Mouse (Mus musculus): ENCODE data around the gene Parp11.
"Not testable (repeated sequence)": the region's sequence is repeated elsewhere in the genome, so short reads cannot be mapped to it uniquely, and the experiment has no call there.

The Parp11 gene

DNA sequence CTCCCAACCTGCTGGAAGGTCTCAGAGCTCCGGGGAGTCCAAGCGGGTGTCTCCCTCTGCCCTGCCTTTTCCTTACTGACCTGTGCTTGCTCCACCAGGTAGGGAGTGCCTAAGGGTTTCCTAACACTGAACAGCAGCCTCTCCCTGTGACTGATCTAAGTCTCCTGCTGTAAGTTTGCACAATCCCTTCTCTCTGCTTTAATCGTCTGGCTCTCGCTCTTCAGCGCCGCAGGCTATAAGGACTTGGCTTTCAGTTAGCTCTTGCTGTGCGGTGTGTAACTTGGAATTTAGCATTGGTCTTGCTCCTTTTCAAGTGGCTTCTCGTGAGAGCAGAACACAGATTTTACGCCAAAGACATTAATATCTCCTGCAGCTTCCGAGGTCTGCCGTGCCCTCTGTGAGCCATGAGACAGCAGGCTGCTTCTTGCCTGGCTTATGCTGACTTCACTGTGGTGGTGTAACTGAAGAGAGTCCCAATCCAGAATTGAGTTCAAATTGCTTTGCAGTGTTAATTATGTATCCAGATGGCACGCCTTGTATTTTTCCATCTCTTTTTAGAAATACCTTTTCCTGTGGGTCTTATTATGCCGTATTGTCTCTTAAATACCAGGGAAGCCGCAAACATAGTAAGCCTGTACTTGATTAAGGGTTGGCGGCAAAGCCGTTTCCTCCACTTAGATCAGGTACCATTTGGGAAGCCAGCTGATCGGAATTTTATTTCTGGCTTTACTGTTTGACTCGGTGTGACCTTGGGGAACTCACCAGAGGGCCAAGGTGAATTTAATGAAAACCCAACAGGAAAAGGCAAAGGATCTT lies 50.4 kb downstream of the Parp11 start:
- DNase-seq (ENCODE audit: low spot score), result no peak

GRCm38 (mm10) chr6:127500119-127500518 lies 53.5 kb downstream of the Parp11 start:
- no peak for DNase-seq (ENCODE audit: low spot score)

- DNase-seq (ENCODE audit: low spot score), result no peak
These were observed 54.2 kb downstream of the Parp11 start for GRCm38 (mm10) chr6:127500806-127501205.

- DNase-seq (ENCODE audit: low spot score), result no peak
These were observed 55.9 kb downstream of the Parp11 start for GRCm38 (mm10) chr6:127502530-127502929.

DNA sequence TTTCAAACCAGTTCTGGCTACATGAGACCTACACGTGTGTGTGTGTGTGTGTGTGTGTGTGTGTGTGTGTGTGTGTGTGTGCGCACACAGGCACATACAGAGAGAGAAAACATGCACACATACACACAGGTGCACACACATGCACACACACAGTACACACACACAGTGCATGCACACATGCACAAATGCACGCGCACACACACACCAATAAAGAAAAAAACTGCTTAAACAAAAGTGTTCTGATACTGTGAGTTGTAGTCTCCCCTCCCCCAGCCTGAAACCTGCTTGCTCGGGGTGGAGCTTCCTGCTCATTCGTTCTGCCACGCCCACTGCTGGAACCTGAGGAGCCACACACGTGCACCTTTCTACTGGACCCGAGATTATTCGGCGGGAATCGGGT lies 67.1 kb downstream of the Parp11 start:
- not testable (repeated sequence) for DNase-seq (ENCODE audit: low spot score)

GRCm38 (mm10) chr6:127521176-127521575 lies 74.5 kb downstream of the Parp11 start:
- DNase-seq (ENCODE audit: low spot score), result no peak

DNA sequence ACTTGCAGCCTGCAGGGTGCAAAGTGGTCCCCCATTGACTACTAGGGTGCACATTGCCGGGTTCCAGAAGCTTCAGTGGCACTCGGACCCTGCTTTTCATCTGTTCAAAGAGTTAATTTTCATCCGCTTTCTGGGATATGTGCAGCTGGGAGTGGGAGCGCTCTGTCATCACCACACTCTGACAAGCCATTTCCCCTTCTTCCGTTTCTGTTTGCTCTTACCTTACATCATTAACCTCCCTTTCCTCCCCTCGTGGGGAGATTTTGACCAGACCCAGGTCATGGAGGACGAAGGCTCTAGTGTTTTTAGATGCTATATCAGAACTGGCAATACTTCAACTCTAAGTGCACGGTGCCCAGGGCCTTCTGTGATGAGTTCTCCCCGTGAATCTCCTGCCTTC lies 75.7 kb downstream of the Parp11 start:
- DNase-seq (ENCODE audit: low spot score), result no peak

GRCm38 (mm10) chr6:127524442-127524841 lies 77.8 kb downstream of the Parp11 start:
- DNase-seq (ENCODE audit: low spot score), result peak; percentile 20

- no peak for DNase-seq (ENCODE audit: low spot score)
These were observed 82.0 kb downstream of the Parp11 start for GRCm38 (mm10) chr6:127528625-127529024.

- peak; percentile 30 for DNase-seq (ENCODE audit: low spot score)
These were observed 82.8 kb downstream of the Parp11 start for GRCm38 (mm10) chr6:127529451-127529850.

DNA sequence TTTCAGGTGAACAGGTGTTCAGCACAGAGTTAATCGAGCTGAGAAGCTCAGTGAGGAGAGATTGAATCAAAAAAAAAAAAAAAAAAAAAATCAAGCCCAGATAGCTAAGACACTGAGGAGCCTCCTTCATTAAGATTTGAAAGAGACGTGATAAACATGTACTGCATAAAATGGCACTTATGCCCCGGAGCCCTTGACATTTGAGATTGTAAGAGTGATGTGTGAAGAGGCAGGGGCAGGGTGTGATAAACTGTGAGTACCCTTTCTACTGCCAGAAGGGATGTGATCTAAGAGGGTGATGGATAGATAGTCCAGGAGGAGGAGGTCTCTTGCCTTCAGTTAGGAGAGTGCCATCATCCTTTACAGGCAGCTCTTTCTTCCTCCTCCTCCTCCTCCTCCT lies 83.6 kb downstream of the Parp11 start:
- no peak for DNase-seq (ENCODE audit: low spot score)

- DNase-seq (ENCODE audit: low spot score), result no peak
These were observed 85.0 kb downstream of the Parp11 start for GRCm38 (mm10) chr6:127531412-127532205.

- DNase-seq (ENCODE audit: low spot score), result no peak
These were observed 85.7 kb downstream of the Parp11 start for GRCm38 (mm10) chr6:127532304-127532703.

DNA sequence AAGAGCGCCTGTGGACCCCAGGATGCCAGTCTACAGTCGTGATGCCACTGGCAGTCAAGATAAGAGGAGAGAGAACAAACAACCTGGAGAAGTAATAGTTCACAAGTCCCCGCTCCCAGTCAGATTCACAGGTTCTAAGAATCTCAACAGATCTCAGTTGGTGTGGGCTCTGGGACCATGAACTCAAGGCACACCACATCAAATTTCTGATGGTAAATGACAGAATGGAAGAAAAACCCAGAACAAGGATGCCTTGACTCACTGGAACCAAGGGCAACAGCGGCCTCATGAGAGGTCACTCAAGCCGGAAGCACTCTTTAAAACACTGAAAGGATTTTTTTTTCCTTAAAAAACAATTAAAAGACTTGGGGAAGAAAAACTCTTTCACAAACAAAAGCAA lies 87.1 kb downstream of the Parp11 start:
- DNase-seq (ENCODE audit: low spot score), result no peak

DNA sequence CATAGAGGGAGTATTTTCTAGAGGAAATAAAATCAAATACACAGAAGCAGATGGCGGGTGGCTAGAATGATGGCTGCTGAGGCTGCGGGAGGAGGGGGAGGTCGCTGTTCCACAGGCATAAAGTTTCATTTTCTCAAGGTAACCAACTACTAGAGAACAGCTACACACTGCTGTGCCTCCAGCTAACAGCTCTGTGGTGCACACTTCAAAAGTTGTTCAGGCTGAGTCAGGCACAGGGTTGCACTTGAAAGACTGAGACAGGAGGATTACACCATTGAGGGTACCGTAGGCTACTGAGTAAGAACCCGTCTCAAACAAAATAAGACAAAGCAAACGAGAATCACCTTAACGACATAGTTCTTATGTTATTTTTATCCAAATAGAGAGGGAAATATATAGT lies 90.4 kb downstream of the Parp11 start:
- DNase-seq (ENCODE audit: low spot score), result no peak

DNA sequence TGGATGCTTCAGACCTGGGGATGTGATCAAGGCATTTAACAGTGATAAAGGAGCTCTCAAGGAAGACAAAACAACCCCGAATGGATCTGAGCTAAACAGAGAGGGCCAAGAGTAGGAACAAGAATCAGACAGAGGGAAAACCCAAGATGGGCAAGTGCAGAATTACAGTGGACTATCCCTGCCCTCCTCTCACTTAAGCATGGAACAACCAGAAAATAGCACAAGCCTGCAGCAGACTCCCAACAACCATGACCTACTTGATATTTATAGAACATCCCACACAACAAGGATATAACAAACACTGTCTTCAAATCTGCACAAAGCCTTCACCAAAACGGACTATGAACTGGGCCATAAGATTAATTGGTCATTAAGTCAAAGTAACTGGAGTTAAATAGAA lies 91.5 kb downstream of the Parp11 start:
- no peak for DNase-seq (ENCODE audit: low spot score)

- no peak for DNase-seq (ENCODE audit: low spot score)
These were observed 92.6 kb downstream of the Parp11 start for GRCm38 (mm10) chr6:127539226-127539625.

GRCm38 (mm10) chr6:127539659-127540058 lies 93.0 kb downstream of the Parp11 start:
- no peak for DNase-seq (ENCODE audit: low spot score)

- DNase-seq (ENCODE audit: low spot score), result no peak
These were observed 93.9 kb downstream of the Parp11 start for GRCm38 (mm10) chr6:127540517-127540916.

DNA sequence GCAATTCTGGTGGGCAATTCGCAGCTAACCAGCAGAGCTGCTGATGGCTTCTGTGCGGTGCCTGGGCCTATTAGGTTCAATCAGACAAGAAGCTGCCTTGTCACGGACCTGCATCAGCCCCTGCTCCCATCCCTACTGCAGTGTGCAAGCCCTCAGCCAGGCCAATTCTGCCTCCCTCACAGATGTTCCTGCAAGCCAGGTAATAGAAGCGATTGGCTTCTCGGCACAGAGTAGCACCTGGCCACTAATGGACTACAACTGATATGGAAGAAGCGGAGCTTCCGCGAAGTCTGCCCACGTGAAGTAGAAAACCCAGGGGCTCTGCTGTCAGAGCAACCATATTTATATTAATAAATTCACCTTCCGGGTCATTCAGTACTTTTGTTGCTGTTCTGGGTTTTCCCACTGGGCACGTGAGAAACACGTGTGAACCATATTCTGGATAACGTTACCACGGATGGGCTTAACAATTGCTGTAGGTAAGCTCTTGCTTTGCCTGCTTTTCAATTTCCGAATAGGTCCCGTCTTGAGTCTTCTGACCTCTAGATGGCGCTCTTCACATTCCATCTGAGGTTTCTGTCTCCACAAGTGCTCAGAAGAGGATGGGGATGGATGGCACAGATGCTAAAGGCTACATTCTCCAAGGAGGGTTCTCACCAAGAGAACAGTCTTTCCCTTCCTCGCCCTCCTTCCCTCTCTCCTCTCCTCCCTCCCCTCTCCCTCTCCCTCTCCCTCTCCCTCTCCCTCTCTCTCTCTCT lies 95.2 kb downstream of the Parp11 start:
- peak; percentile 21 for DNase-seq (ENCODE audit: low spot score)

All from yolk sac, embryonic 10.5 days (tissue).